Mouse (Mus musculus) layer of hippocampus, adult 2 months (tissue): ENCODE data around the gene Dpp6. TPM values are rescaled to one million over a fixed set of nuclear protein-coding genes. Genes with fewer than 3 reads are reported as not detected.

Source experiments
- DNase-seq, 2 experiments: peaks; one replicate each; pipeline ENCODE4 v3.0.0; 2022; ENCODE audit warnings: low spot score in 2 of 2
- H3K27ac ChIP-seq: fragments of 200-600 bp; 2 replicates; pipeline ENCODE4 v1.8.1; 2022
- H3K4me3 ChIP-seq: fragments of 200-600 bp; 2 replicates; pipeline ENCODE4 v1.8.1; 2022; ENCODE audit warnings: mild to moderate bottlenecking
- CTCF ChIP-seq: fragments of 200-600 bp; conservative IDR thresholded peaks from 2 replicates; pipeline ENCODE4 v1.8.1; 2022; ENCODE audit warnings: antibody characterized with exemption, mild to moderate bottlenecking, moderate library complexity
- total RNA-seq, 2 experiments: library from RNA; stranded (reverse); gene quantifications; 2 replicates each; pipeline ENCODE4 v1.2.3; 2021

The Dpp6 gene
- total RNA-seq, 2 experiments from 2014 or later = 261 to 270 TPM

- Histone ChIP-seq H3K27ac (peak overlapping the region; percentile 43; the same call in 1 of the 2 replicates), H3K4me3 (no peak overlapping the region)
- no peak for DNase-seq
- no peak for TF ChIP-seq CTCF
Observed at GRCm38 (mm10) chr5:27518716-27519115, 701.7 kb downstream of the Dpp6 start.

DNA sequence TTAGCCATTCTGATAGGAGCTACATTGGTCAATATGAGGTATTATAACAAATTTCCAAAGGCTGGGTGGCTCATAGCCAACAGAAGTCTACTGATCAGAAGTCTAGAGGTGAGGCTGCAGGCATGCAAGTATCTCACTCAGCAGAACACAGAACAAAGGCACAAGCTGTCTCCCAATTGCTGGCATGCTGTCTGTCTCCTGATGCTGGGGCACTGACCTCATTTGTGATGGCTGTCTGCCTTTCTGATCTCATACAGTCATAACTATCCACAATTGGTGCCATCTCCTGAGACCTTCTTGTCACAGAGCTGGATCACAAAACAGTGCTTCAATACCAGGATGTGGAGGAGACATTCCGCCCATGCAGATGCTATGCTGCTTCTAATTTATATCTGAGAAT is 709.9 kb downstream of the Dpp6 start:
- no peak for TF ChIP-seq CTCF
- H3K27ac ChIP-seq = no peak overlapping the region
- no peak for DNase-seq
- H3K4me3 ChIP-seq = no peak overlapping the region

- DNase-seq = peak; percentile 32 to 49
- Histone ChIP-seq H3K27ac (no peak overlapping the region), H3K4me3 (no peak overlapping the region)
- TF ChIP-seq CTCF = peak; percentile 80
Observed at GRCm38 (mm10) chr5:27544816-27545270, 727.8 kb downstream of the Dpp6 start.

DNA sequence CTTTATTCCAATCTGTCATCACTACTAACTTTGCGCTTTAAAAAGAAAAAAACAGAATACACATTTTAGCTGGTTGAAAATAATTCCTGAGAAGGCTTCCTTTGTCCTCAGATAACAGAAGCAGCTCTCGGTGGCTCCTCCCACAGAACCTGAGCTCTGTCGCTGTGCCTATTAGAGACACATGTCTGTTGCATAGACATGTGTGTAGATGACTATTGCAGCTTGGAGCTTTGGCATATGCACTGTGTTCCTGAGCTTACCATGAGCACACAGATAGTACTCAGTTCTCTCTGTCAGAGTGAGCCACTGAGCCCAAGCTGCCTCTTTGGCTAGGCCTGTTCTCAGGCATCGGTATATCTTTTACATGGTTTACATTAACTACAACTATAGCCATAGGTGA is 732.3 kb downstream of the Dpp6 start:
- Histone ChIP-seq H3K4me3 (no peak overlapping the region), H3K27ac (peak overlapping the region; percentile 76)
- DNase-seq = no peak
- TF ChIP-seq CTCF = no peak

GRCm38 (mm10) chr5:27565700-27566099 is 748.7 kb downstream of the Dpp6 start:
- TF ChIP-seq CTCF = no peak
- no peak overlapping the region for H3K4me3 ChIP-seq

GRCm38 (mm10) chr5:27587970-27588758 is 771.2 kb downstream of the Dpp6 start:
- Histone ChIP-seq H3K4me3 (no peak overlapping the region), H3K27ac (peak overlapping the region; percentile 78)
- TF ChIP-seq CTCF = no peak
- peak in 1 of 2 experiments; percentile 25 for DNase-seq

More at GRCm38 (mm10) chr5:27565700-27566099, 748.7 kb downstream of the Dpp6 start:
- DNase-seq = no peak
- H3K27ac ChIP-seq = peak overlapping the region; percentile 52; the same call in 1 of the 2 replicates

DNA sequence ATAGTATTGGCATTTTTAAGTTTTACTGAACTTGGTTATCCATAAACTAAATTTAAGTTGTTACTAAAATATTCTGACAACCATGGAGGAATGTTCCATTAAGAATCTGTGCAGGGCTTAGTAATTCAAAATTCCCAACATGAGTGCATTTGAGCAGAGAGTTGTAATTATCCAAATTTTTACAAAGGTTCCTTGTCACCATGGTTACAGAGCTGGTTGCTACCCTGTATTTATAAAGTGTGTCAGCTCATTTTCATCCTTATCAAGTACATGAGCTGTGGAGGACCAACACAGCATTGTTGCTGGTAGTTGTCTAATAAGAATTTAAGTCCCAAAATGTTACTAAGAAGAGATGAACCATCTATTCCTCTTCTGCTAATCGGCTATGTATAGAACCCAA is 787.1 kb downstream of the Dpp6 start:
- Histone ChIP-seq H3K27ac (peak overlapping the region; percentile 70), H3K4me3 (no peak overlapping the region)
- TF ChIP-seq CTCF = no peak
- DNase-seq = no peak

DNA sequence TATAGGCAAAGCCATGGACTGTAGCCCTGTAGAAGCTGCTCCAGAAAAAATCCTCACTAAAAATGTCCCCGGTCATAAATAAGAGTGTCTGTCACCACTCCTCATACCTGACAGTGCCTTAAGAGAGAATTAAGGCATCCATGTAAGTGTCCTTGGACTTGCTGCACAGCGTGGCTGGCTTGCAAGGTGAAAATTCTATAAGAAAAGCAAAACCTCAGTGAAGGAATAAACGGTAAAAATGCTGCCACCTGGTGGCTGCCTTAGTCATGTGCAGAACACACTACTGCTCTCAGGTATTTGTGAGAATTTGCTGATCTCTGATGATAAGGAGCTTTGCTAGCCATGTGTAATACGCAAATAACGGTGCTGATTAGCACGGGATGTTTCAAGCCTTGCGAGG is 798.8 kb downstream of the Dpp6 start:
- peak overlapping the region; percentile 71 for H3K27ac ChIP-seq
- peak; percentile 60 to 78 for DNase-seq
- no peak overlapping the region for H3K4me3 ChIP-seq
- peak; percentile 93 for TF ChIP-seq CTCF

GRCm38 (mm10) chr5:27621811-27622210 is 804.8 kb downstream of the Dpp6 start:
- no peak overlapping the region for H3K4me3 ChIP-seq
- no peak for DNase-seq
- TF ChIP-seq CTCF = no peak
- no peak overlapping the region for H3K27ac ChIP-seq

DNA sequence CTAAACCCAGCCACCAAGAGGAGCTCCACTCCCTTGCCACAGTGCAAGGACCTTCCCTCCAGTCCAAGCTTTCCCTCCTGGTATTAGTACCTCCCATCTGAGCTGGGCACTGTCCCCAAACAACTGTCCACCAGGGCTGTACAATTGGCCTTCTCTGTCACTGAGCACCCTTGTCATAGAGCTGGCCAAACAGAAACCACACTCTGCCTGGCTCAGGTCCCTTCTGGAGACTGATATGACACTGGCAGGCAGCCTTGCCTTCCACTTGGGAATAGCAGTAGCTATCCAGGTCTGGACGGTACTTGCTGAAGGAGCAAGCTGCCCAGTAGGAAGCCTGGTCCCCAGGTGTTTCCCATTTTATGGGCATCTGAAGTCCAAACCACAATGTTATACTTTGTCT is 806.9 kb downstream of the Dpp6 start:
- no peak for TF ChIP-seq CTCF
- no peak overlapping the region for H3K27ac ChIP-seq
- DNase-seq = no peak
- H3K4me3 ChIP-seq = no peak overlapping the region

DNA sequence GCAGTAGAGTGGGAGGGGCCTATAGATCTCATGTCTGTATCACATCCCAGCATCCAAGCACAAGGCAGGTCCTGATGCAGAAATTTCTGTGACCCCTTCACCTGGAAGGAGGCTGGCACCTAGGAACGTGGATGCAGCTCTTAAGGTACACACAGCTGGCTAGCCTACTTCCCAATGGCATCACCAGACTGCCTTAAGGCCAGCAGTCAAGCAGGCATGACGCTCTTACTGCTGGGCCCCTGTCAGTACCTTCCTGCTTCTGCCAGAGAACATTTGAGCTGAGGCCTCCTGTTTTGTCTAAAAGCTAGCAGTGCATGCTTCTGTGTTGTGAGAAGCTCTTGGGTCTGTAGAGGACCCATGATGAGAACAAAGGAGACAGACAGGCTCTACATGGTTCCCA is 815.1 kb downstream of the Dpp6 start:
- H3K4me3 ChIP-seq = no peak overlapping the region
- H3K27ac ChIP-seq = no peak overlapping the region
- TF ChIP-seq CTCF = no peak
- DNase-seq = no peak

DNA sequence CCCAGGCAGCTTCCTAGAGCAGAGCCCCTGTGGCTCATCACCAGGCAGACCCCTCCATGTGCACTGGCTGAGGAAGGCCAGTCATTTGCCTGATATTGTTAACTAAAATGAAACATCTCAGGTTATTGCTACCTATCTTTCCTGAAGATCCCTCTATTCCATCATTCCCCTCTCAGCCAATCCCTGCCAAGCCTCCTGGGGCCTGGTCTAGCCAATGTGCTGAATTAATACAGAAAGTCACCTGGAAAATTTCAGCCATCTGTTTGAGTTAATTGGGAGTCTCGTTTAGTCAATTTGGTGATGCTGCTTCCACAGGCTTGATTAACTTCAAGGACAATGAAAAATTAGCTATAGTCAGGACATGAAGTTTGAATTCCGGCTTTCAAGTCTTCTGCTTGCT is 818.9 kb downstream of the Dpp6 start:
- no peak for DNase-seq
- TF ChIP-seq CTCF = no peak
- no peak overlapping the region for H3K4me3 ChIP-seq
- H3K27ac ChIP-seq = peak overlapping the region; percentile 43; the same call in 1 of the 2 replicates

DNA sequence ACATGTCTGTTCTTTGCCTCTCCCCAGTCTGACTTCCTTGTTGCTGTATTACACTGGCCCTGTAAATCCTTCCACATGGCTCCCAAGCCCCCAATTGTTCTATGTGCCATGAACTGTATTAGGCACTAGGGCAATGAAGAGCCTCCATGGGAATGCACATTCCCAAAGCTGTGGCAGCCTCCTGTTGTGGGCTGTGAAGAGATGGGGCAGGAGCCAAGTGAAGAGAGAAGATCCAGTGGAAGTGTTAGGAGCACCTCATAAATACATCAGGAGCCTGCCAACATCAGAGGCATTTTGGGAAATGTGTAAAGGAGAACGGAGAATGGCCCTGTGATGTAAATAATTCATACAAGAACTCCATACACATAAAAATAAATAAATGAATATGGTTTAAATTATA is 824.9 kb downstream of the Dpp6 start:
- no peak overlapping the region for H3K4me3 ChIP-seq
- DNase-seq = no peak
- H3K27ac ChIP-seq = no peak overlapping the region
- TF ChIP-seq CTCF = no peak
